15 mouse cellular contexts compared by ENCODE assay signal in genomic region chr15:12419446-12419845, GRCm38 (mm10).
"Had no signal": no experiment of that assay in that cellular context is flagged by ENCODE, and none has a peak within 500 bp of the region (broad histone marks: within the 10 kb centered on the region; RNA-seq: fewer than 3 reads in every experiment).

No protein-coding gene starts in this region.

- H3K4me3 ChIP-seq: limb, embryonic 12.5 days; liver, embryonic 13.5 days; lung, embryonic 15.5 days; megakaryocyte, embryonic 14.5 days; neural tube, embryonic 13.5 days had no signal

- ATAC-seq: liver, postnatal 0 days; midbrain, embryonic 16.5 days had no signal

- H3K36me3 ChIP-seq: liver, embryonic 13.5 days; lung, embryonic 15.5 days; neural tube, embryonic 13.5 days had no signal

- H3K9me3 ChIP-seq: limb, embryonic 12.5 days; liver, embryonic 13.5 days; lung, embryonic 15.5 days; megakaryocyte, embryonic 14.5 days; neural tube, embryonic 13.5 days had no signal

- DNase-seq: layer of hippocampus, adult 9-11 months; liver; liver, embryonic 13.5 days; liver, postnatal 0 days; lung, postnatal 14 days; right cerebral cortex, postnatal 14 days; thymus, adult 2 months; thymus, postnatal 25 days had no signal

- H3K4me2 ChIP-seq: limb, embryonic 12.5 days; liver, embryonic 13.5 days; lung, embryonic 15.5 days; midbrain, embryonic 11.5 days; neural tube, embryonic 13.5 days had no signal

- H3K9ac ChIP-seq: limb, embryonic 12.5 days; liver, embryonic 13.5 days; liver, postnatal 0 days; lung, embryonic 15.5 days; neural tube, embryonic 13.5 days had no signal

- H3K4me1 ChIP-seq: limb, embryonic 12.5 days; liver, embryonic 13.5 days; lung, embryonic 15.5 days; neural tube, embryonic 13.5 days had no signal

- H3K27ac ChIP-seq: limb, embryonic 12.5 days; liver, embryonic 13.5 days; lung, embryonic 15.5 days; macrophage; neural tube, embryonic 13.5 days had no signal

- H3K27me3 ChIP-seq: limb, embryonic 12.5 days; liver, embryonic 13.5 days; lung, embryonic 15.5 days; neural tube, embryonic 13.5 days had no signal
